Mouse (Mus musculus) cerebellum, adult 11-12 months (tissue): ENCODE measurements around the gene Mpzl2.

Source experiments
- DNase-seq: peaks from one replicate; pipeline ENCODE4 v3.0.0; 2022

Mpzl2 gene

DNA sequence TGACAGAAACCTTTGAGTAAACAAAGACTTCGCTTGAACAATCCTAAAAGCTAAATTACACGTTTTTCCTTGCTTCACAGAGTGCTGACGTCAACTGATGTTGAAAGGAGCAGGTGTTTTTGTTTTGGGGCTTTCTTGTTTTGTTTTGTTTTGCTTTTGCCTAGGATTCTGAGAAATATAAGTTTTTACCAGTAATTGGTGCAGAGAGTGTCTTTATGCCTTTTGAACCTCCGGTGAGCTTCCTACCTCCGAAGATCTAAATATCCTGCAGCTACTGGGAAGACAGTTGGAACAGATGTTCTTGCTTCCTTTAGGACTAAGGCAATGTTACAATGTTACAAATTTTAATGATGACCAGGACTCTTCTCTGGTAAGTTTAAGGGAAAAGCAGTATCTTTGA, at the start of gene Mpzl2:
TSS of gene Mpzl2 (plus strand) at position 301 of the 400 bp plus-strand sequence.
- no peak for DNase-seq

DNA sequence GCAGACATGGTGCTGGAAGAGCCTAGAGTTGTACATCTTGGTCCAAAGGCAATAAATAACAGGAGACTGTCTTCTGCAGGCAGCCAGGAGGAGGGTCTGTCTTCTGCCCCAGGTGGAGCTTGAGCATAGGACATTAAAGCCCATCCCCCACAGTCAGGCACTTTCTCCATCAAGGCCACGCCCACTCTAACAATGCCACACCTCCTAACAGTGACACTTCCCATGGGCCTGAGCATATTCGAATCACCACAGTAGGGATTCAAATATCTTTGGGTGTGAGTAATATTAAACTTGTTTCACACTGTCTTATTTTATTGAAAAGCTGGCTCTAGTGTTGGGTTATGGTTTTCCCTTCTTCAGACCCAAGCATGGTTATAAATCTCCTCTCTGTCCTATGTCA, 47.8 kb upstream of the Mpzl2 start:
- no peak for DNase-seq

DNA sequence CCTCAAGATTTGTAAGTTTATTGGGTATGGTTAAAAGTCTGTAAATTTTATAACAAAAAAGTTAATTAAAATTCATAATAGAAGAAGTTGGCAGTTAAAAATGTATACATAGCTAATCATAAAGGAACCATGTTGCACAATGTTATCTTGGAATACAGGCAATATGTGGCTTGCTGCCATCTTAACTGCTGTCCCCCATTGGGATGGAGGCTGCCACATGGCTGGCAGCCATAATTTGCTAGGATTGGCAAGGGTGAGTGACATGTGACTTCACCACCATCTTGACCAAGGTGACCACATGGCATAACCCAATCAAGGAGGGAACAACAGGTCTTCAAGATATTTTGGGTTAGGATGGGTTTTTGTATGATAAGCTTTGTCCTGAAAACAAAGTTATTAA, 47.3 kb upstream of the Mpzl2 start:
- peak; percentile 69 for DNase-seq

DNA sequence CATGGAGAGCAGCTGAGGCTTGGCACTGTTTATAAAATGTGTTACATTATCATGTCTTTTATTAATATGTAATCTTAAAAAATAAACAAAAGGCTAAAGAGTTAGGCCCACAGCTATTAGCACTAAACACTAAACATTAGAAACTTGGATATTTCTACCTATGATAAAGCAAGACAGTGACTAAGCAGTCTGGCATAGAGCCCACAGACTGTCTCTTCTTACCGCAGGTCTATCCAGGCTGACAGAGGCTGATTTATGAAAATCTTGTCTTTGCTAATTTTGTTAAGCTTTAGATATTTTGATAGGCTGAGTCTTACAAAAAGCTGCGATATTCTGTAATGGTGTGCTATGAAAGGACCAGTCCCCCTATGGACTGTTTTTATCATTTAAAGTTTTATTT, 46.3 kb upstream of the Mpzl2 start:
- no peak for DNase-seq

DNA sequence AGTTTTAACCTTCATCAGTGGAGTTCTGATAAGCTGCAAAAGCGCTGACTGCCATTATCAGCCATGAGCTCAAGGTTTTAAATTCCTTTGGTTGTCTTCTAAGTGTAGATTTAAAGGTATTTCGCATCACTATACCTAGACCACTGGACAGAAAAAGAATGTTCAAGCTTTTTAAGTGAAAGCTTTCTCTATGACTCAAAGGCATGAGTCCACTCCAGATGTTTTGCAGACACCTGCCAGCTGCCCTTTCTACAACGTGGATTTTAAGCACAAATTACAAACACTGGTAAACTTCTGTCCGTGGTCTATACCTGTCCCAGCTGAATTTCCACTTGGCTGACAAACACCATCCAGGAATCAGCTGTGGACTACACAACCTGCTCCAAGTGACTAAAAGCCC, 44.6 kb upstream of the Mpzl2 start:
- DNase-seq: no peak

DNA sequence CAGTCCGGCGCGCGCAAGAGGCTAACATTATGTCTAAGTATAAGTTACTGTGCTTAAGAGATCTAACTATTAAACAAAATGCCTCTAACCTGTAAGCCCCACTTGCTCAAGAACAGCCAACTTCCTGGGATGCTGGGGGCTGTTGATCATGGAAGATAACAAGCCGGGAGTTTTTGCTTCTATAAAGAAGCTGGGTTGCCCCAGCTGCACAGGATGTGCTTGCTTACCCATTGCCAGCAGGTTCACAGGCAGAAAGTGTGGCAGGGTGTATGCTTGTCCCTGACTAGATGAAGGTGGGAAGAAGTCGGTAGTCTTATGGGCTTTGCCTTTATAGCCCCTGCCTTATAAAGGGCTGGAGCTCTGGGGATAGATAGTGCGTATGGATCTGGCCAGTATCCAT, 43.0 kb upstream of the Mpzl2 start:
- no peak for DNase-seq

DNA sequence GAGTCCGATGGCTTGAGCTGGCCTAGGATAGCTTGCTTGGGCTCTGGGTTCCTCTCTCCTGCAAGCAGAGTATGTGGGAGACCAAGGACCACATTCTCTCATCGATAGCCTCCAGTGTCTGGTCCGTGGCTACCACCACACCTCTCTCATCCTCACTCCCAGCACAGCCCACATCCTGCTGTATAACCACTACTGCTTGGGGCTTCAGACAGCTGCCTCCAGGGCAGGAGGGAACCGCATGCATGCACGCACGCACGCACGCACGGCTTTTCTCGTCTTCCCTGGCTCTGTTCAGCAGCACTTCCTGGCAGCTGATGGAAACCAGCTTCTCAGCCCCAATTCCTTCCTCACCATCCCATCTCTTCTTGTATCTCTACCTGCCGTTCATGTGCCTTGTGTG, 41.5 kb upstream of the Mpzl2 start:
- no peak for DNase-seq

DNA sequence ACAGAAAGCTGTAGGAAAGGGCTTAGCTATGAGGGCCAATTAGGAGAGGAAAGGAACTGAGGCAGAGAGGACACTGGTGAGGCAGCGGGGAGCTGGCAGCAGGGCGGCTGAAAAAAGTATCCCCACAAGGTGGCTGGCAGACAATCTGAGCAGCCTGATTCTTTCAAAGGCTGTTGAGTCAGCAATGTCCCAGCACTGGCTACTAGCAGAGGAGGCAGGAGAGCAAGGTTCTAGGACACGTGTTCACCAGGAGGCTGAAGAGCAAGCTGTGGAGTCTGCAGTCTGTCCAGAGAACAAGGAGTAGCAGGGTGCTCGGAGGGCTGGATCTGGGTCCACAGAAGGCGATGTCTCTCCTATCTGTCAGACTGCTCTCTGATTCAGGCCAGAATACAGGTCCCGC, 40.4 kb upstream of the Mpzl2 start:
- peak; percentile 81 for DNase-seq

DNA sequence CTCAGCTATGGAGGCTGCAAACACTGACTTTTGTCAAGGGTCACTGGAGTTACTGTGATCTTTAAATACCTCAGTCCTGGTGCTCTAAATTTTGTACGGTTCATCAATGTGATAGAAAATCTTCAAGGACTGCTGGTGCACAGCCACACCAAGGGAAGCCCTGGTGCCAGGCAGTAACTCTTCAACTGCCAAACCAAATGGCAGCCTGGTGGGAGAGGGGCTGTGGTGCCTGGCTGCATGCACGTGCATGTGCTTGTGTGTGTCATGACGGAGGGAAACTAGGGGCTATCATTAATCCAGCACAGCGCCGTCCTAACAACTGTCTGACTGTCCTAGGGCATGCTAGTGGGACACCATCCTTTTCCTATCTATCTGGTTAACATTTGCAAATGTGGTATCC, 39.8 kb upstream of the Mpzl2 start:
- no peak for DNase-seq

DNA sequence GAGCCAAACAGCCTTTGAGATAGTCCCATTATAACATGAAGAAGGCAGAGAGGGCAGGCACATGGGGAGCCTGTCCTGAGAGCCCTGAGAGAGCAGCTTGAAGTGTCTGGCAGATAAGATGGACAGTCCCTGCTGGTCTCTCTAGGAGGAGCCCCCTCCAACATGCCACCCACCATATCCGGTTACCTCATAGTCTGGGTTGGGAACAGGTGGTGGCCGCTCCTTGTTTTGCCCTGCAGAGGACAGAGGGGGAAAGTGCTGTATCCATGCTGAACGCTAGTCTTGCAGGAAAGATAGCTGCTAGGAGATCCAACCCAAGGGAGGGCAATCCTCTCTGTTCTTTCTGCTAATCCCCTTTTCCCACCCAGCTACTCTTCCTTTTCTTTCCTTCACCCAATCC, 39.4 kb upstream of the Mpzl2 start:
- DNase-seq: no peak

DNA sequence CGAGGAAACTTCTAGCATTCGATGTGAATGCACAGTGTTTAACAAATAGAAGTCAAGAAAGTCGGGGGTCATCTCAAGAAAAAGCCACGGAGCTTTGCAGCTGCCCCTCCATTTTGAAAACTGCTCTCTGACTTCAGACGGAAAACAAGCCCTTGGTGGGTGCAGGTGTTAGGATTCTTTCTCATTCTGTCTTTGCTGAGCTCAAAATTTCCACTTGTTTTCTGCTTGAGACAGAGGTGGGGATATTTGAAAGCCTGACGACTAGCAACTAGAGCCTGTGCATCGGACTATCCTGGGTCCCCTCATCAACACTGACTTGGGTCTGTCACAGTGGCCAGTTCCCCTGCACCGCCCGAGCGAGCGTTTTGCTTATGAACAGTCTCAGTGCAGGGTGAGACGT, 32.2 kb upstream of the Mpzl2 start:
- no peak for DNase-seq

DNA sequence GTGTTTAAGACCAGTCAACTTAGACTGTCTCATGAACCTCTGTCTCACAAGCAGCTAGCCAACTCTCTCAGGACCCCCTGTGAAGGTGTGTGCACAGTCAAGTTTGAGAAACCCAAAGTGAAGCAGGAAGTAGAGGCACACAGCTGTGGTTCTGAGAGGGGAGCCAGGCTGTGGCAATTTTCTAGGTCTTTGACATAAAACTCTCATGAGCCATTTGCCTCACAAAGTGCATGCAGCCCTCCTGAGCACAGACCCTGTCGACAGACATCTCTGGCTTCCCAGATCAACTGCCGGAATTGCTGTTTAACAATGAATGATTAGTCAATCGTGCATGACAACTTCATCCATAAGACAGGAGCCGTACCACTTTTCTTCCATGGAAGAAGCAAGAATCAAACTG, 31.3 kb upstream of the Mpzl2 start:
- DNase-seq: no peak

DNA sequence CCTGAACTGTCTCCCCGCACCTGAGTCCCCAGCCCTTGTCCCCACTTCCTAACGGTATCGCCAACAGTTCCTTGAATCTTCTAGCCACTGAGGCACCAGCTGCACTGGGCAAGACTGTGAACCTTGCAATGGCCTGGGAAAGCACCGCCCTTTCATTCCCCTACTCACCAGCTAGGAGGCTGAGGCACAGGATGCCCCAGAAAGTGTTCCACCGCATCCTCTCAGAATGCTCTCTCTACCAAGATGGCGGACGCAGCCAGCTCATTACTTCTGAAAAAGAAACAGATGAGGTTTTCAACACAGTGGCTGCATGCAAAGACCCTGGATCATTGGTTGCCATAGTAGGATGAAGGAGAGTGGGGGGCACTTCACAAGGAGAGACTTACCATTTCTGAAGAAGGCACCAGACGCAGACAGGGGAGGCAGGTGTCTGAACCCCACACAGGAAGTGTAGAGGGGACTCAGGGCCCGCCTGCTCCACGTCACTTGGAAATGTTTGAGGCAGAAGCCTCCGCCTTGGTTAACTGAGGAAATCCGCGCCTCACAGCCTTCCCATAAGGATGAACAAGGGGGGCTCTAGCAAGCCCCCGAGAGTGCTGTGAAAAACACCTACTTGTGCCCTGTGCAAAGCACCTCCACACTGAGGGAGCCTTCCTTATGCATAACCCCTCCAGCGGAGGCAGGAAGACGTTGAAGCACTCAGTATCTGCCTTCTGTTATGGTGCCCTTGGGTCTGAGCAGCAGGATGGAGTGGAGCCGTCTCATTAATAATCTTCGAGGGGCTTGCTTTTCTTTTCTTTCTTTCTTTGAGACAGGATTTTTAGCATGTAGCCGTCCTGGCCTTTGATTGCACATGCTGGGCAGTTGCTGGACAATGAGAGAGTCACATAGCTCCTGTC, 30.2 kb upstream of the Mpzl2 start, which contains the start of gene Cd3e:
TSS of gene Cd3e (minus strand) at position 448 of the 899 bp plus-strand sequence.
- DNase-seq: no peak

DNA sequence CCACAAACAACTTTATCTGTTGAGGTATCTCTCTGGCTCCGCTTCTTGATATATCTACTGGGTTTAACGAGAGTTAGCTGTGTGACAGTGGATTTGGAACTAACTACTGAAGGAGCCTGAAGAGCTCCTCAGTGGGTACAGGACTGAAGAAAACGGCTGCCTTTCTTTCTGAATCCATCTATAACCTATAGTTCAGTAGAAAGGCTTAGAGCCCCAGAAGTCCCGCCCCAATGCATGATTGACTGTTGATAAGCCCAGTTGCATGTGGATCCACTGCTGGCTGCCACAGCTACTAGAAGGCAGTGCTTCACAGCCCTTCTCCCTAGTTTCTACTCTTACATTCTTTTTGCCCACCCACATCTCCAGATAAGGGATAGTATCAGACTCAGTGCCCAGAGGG, 29.1 kb upstream of the Mpzl2 start:
- no peak for DNase-seq

DNA sequence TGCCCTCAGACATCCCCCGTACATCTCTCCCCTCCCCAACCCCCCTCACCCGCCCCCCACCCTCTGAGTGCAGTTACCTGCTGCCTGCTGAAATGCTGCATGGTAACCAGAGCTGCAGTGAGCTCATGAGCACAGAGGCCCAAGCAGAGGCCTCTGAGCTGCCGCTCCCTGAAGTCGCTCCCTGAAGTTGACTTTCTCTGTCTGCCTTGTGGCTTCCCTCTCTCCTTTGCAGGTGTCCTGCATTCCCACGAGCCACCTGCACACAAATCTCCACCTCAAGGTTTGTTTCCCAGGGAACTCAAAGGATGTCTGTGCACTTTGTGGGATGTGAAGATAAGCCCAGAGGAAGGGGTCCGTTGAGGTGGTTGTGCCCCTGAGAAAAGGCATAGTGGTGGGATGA, 28.3 kb upstream of the Mpzl2 start:
- DNase-seq: no peak

DNA sequence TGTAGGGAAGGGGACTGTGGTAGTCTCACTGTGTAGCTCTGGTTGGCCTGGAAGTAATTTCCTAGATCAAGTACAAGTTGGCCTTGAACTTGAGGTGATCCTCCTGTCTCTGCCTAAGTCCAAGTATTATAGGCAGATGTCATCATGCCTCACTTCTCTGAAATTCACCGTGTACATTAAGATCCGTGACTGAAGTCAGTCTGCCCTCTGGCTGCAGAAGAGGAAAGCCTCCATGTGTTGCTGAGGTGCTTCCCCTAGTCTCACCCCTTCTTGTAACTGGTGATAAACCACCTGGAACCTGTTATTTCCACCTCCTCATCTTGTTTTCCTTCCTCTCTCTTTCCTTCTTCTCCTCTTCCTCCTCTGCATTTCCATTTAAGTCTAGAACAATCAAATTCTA, 24.7 kb upstream of the Mpzl2 start:
- no peak for DNase-seq

DNA sequence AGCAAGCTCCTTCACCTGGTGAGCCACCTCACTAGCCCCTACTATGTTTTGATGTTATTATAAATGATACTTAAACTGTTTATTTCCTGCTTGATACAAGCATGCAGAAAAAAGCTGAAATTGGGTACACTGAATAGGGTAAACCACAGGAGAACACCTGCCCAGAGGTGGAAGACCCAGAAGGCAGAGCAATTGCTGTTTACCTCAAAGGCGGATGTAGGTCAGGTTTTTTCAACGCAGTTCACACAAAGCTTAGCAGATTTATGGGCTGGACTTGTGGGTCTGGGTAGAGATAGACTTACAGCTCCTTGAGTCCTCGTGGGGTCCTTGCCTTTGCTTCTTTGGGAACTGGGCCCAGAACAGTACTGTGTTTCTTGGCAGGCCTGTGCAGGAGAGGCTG, 23.8 kb upstream of the Mpzl2 start:
- no peak for DNase-seq

DNA sequence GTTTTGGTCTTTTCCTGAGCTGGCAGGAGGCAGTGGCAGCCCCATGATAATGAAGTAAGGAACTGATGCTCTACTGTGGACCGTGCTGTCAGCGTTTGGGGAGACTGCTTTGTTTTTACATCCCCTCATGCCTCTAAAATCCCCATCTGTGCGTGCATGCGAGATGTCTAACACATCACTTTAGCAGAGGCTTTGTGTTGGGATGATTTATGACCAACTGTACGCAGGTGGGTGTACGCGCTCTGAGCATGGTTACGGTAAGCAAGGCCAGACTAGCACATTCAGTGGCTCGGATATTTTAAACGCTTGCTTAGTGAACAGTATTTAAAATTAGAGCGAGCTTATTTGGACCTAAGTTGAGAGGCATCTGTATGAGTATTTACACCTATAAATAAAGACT, 21.6 kb upstream of the Mpzl2 start:
- no peak for DNase-seq

DNA sequence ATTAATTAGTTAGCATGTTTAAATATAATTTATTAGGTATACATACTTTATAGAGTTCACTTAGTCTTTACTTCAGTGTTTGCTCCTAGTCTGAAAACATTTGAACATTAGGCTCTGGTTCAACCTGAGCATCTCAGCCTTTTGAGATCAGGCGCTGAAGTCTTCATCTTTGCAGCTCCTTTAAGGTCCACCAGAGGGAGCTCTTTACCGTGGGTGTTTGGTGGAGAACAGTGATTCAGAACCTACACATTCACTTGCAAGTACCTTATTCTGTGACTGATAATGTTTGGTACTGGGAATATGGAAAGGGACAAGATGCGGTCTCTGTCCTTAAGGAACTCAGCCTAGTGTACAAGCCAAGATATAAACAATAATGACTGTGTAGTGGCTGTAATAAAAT, 16.8 kb upstream of the Mpzl2 start:
- peak; percentile 54 for DNase-seq

DNA sequence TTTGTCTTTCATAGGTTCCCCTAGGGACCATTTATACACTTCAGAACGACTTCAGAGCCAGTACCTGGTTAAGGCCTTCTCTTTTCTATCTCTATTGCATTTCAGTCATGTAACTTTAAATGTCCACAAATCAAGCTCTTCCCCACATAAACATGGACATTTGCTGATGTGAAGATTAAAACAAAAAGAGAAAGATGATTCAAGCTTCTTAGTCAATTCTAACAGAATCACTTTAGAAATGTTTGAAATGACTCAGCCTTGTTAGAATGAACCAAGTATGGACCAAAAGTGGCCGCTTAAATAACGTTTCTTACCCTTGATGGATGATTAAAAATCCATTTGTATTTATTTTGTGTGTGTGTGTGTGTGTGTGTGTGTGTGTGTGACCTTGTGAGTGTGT, 16.0 kb upstream of the Mpzl2 start:
- DNase-seq: no peak

DNA sequence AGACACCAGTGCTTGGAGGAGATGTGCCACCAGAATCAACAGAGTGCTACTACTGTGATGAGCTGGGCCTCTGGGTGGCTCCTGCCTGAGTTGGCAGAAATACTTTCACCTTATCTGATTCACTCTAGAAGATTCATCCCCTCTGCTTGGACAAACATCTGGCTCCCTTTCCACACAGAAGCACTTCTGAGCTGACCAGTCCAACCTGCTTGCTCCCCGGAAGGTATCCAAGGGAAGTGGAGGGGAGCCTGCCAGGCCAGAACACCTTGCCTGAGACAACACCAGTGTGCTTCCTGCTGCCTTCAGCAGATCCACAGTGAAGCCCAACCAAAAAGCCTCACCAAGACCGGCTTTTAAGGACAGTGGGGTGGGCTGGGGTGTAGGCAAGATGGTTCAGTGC, 15.4 kb upstream of the Mpzl2 start:
- no peak for DNase-seq

DNA sequence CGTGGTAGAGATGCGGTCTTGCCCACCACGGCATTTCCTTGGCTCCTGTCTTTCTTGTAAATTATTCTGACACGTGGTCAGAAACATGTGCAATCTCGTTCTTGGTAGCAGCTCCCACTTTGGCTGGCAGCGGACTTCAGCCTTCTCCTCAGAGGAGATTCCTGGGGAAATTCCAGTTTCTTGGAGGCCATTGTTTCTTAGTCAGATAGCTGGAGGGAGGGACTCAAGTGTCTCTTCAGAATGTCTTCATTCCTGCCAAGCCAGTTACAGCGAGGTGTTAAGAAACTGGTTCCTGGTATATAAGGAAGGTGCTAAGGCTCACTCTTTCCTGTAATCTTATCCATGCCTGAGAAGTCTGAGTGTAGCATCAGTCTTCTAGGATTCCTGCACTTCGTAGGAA, 12.2 kb upstream of the Mpzl2 start:
- no peak for DNase-seq

DNA sequence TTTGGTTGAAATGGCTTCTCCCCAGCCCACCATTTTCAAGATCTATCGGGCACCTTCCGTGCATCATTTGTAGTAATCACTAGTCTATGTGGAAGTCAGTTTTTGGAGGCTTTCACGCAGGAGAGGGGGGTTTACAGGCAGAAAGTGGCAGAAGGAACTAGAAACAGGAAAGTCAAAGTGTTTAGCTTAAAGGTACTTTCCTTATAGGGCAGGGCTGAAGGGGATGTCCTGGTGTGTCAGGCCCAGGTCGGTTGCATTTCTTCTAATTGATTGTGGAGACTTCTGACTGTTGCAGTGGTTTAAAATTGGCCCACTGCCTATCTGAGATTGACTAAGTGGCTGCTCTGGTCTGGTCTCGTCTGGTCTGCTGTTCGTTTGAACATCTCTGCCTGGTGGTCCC, 9.3 kb upstream of the Mpzl2 start:
- DNase-seq: no peak

DNA sequence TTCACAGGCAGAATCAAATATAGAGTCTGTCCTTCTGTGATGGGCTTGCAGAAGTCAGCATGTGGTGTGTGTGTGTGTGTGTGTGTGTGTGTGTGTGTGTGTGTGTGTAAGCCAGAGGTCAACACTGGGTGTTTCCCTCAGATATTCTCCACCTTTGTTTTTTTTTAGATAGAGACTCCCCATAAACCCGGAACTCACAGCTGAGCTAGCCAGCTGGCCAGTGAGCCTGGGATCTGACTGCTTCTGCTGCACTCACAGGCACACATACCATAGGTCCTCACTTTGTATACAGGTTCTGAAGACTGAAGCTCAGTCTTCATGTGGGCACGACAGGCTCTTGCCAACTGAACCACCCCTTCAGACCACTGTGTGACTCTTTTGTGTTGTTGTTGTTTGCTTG, 7.3 kb upstream of the Mpzl2 start:
- no peak for DNase-seq

DNA sequence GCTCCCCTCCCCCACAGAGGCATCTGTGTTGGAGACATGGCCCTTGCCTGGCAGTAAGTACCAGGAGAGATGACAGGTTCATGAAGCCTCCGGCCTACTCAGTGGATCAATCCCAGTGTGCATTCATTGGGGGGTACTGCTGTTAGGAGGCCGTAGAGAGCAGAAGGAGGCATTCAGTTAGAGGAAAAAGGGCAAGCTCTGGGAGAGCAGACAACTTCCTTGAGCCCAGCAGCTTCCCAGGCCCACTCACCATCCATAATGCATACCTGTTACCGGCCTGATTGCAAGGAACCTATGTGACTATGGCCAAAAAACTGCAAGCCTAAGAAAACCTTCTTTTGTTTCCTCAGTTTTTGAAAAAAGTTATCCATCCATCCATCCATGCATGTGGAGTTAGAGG, 5.1 kb upstream of the Mpzl2 start:
- DNase-seq: no peak
